Mouse (Mus musculus) spleen, postnatal 10 days (tissue): ENCODE data around the gene Mars.
"Not testable (repeated sequence)": the region's sequence is repeated elsewhere in the genome, so short reads cannot be mapped to it uniquely, and the experiment has no call there.

Experiments used
- DNase-seq, 2 experiments: peaks; one replicate each; pipeline ENCODE4 v3.0.0; 2021 to 2022; ENCODE audit warnings: low spot score in 2 of 2

The Mars gene

DNA sequence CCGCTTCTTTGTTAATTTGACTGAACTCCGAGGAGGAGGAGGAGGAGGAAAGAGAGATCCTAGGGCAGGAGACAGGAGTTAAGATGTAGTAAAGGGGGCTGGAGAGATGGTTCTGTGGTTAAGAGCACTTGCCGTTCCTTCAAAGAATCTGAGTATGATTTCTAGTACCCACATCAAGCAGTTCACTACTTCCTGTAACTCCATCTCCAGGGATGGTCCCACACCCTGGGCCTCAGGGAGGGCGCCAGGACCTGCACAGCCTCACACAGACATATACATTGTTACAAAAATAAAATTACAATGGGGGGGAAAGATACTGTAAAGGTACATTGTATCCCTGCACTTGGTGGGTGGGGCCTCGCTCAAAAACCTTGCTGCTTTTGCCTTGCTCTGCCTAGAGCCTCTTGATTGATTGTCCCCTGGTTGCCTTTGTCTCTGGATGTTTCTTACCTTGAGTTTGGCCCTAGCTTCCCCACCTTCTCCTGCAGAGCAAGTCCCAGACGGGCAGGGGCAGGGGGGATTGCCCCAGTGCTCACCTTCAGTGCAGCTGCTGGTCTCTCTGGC is 26.0 kb upstream of the Mars start:
- DNase-seq: peak in 1 of 2 experiments; percentile 9

DNA sequence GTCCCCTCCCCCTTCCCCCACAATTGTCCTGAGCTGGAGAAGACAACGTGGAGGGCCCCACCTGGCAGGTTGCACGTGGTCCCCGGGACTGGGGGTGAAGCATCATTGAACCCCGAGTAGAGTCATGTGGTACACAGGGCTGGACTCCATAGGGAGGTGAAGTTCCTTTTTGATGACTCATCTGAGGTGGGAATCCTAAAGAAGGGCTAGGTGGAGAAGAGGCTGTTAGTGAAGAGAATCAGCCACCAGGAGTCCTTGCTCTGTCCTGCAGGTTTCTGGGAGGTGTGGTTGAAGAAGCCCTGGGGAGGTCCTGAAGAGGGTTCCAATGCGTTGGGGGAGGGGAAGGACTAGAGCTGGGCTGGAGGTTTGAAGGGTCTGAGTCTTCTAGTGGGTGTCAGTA is 25.4 kb upstream of the Mars start:
- DNase-seq: no peak

DNA sequence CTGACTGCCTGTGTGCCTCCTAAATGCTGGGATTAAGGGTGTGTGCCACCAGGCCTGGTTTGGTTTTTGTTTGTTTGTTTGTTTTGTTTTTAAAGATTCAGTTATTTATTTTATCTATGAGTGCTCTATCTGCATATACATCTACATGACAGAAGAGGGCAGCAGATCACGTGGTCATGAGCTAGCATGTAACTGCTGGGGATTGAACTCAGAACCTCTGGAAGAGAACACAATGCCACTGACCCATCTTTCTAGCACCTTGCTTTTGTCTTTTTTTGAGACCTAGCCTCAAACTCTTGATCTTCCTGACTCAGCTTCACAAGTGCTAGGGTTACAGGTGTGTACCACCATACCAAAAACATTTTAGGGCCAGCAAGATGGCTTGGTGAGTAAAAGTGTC is 23.7 kb upstream of the Mars start:
- DNase-seq: no peak

- DNase-seq: peak in 1 of 2 experiments; percentile 39
These were observed 21.6 kb upstream of the Mars start for GRCm38 (mm10) chr10:127333152-127333551.

- DNase-seq: peak in 1 of 2 experiments; percentile 22
These were observed 20.8 kb upstream of the Mars start for GRCm38 (mm10) chr10:127332211-127332874.

DNA sequence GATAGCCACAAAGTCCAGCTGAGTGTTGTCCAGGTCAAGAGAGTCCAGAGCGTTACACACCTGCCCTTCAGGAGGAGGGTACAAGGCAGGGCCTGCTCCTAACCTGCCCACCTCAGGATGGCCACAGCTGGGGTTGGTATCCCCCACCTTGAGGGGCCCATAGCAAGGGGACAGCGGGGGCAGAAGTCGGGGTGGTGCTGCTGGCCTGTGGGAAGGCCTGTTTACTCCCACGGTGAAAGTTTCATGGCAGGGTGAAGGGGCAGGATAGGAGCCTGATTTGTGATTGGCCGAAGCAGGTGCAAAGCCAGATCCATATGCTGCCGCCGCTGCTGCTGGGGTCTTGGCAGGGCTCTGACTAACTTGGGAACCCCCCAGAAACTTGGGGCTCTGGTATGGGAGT is 18.6 kb upstream of the Mars start:
- no peak for DNase-seq

- DNase-seq: no peak
These were observed 16.0 kb upstream of the Mars start for GRCm38 (mm10) chr10:127327461-127328145.

- no peak for DNase-seq
These were observed 15.2 kb upstream of the Mars start for GRCm38 (mm10) chr10:127326828-127327227.

GRCm38 (mm10) chr10:127326017-127326801 is 14.6 kb upstream of the Mars start:
- peak in 1 of 2 experiments; percentile 57 for DNase-seq

DNA sequence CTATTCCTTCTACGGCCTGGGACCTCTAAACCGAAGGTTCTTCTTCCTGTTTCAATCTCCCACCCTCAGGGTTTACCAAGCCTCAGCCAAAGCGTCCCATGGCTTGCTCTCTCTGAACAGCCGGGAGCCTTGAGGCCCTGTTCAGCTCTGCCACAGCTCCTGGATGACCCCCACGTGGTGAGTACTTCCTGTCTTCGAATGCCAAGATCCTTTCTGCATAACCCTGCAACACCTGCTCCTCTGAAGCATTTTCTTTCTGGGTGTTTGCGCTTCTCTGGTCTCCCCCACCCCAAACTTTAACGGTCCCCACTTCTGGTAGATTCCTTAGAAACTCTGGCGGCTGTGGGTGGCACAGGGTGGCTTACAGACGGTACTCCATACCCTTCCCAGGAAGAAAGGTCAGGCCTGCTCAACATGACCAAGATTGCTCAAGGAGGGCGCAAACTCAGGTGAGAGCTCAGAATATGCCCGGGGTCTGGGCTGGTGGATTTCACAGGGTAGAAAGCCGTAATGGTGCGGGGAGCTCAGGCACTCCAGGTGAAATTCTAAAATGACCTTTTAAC is 13.9 kb upstream of the Mars start:
- DNase-seq: no peak

GRCm38 (mm10) chr10:127324495-127324894 is 12.9 kb upstream of the Mars start:
- DNase-seq: peak in 1 of 2 experiments; percentile 85

- DNase-seq: peak in 1 of 2 experiments; percentile 64
These were observed 11.7 kb upstream of the Mars start for GRCm38 (mm10) chr10:127323131-127323855.

- DNase-seq: no peak
These were observed 11.1 kb upstream of the Mars start for GRCm38 (mm10) chr10:127322669-127323068.

DNA sequence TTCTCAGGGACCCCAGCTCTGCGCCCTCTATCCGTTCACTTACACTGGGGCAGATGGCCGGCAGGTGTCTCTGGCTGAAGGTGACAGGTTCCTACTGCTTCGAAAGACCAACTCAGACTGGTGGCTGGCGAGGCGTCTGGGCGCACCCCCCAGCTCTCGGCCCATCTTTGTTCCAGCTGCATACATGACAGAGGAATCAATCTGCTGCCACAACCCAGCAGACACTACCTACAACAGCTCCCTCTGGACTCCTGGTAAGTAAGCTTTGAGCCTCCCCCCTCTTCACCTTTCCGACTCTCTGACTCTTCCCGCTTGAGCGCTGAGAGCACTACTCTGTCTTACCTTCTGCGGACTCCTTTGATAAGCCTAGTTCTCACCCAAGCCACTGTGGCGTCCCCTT is 10.6 kb upstream of the Mars start:
- DNase-seq: no peak

DNA sequence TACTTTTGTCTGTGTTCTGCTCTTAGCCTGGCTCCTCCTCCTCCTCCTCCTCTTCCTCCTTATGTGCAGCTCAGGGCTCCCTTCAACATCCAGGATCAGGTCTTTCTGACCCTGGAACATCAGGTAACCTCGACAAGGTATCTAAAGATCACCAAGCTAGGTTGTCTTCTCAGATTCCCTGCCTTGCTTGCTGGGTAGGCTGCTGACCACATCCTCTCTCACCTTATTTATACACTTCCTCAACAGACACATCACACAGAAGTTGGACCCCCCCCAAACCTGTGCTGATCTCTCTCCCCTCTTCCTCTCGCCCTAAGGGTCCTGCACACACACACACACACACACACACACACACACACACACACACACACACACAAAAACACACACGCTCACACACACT is 10.0 kb upstream of the Mars start, which contains the start of gene Arhgap9:
Gene Arhgap9 (plus strand): TSS at position 344 of the 400 bp plus-strand sequence.
- no peak for DNase-seq

- DNase-seq: no peak
These were observed 8.4 kb upstream of the Mars start for GRCm38 (mm10) chr10:127319969-127320368.

DNA sequence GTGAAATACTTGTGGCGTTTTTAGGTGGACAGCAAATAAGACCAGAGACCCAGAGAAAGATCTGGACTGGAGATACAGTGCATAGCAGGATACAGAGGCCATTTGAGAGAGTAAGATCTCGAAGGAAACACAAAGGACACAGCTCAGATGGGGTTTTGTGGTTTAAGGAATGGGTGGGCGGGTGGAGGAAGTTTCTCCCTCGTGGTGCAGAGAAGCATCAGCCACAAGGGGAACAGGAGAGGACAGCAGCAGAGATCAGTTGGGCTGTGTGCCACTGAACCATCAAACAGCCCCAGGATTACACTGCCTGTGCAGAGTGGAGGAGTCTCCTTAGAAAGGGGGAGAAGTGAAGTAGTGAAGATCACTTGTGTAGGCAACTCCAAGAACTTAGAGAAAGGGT is 6.4 kb upstream of the Mars start:
- no peak for DNase-seq

DNA sequence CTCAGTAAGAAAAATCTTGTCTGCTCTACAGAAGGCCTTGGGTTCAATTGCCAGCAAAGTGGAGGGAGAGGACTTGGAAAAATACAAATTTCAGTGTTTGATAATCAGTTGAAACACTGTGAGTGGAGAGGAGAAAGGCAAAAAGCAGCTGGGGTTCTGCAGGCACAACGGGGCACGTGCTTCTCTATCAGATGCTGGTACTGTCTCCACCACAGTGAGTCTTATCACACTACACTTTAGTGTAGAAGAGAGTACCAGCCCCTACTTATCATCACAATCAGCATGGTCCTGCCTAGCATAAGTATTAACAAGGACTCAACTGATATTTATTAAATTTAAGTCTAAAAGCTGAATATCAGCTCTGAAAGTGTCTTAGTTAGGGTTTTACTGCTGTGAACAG is 5.7 kb upstream of the Mars start:
- DNase-seq: no peak

DNA sequence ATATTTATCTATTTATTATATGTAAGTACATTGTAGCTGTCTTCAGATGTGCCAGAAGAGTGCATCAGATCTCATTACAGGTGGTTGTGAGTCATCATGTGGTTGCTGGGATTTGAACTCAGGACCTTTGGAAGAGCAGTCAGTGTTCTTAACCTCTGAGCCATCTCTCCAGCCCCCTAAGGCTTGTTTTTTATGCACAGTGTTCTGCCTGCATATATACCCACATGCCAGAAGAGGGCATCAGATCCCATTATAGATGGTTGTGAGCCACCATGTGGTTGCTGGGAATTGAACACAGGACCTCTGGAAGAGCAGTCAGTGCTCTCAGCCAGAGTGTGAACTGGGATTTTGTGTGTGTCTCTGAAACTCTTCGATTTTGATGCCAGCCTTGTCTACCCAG is 3.4 kb upstream of the Mars start:
- DNase-seq: not testable (repeated sequence)

DNA sequence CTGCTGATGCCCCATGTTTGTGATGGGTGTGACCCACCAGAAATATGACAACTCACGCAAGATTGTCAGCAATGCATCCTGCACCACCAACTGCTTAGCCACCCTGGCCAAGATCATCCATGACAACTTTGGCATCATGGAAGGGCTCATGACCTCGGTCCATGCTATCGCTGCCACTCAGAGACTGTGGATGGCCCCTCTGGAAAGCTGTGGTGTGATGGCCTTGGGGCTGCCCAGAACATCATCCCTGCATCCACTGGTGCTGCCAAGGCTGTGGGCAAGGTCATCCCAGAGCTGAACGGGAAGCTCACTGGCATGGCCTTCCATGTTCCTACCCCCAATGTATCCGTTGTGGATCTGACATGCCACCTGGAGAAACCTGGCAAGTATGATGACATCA is 1.9 kb upstream of the Mars start:
- DNase-seq: not testable (repeated sequence)

- no peak for DNase-seq
These were observed 1.3 kb upstream of the Mars start for GRCm38 (mm10) chr10:127312858-127313257.
